Mouse (Mus musculus): Measurements from ENCODE around the gene C130032M10Rik. TPM values are rescaled to one million over a fixed set of nuclear protein-coding genes. Genes with fewer than 3 reads are reported as not detected.
A peak's percentile ranks its signal among the peaks of the same experiment; 100 is the strongest.

C130032M10Rik gene
- polyA plus RNA-seq, 1 experiment from 2014 or later: not detected

- in situ Hi-C loops (cut with MboI; ENCODE audit: low pct_unique_long_range_greater_than_20kb): no loop called here
- CTCF ChIA-PET: no interaction called here
- POLR2A ChIA-PET: no interaction called here
- no peak for TF ChIP-seq CTCF (IDR thresholded peaks at IDR 0.05)
- ATAC-seq (no peak), DNase-seq (ENCODE audit: low read depth, low spot score) (no peak)
- no peaks in the 10 kb centered on the region for H3K27me3 ChIP-seq
These were observed 33.0 kb downstream of the C130032M10Rik start for GRCm38 (mm10) chr9:114548496-114548895.

- TF ChIP-seq CTCF (IDR thresholded peaks at IDR 0.05): no peak
- no peaks in the 10 kb centered on the region for H3K27me3 ChIP-seq
- in situ Hi-C loops (cut with MboI; ENCODE audit: low pct_unique_long_range_greater_than_20kb): no loop called here
- DNase-seq (ENCODE audit: low read depth, low spot score): no peak
- ChIA-PET POLR2A (no interaction called here), CTCF (no interaction called here)
- no peak for ATAC-seq
These were observed 33.6 kb downstream of the C130032M10Rik start for GRCm38 (mm10) chr9:114549117-114549516.

- ATAC-seq (no peak), DNase-seq (ENCODE audit: low read depth, low spot score) (no peak)
- no peaks in the 10 kb centered on the region for H3K27me3 ChIP-seq
- CTCF ChIA-PET: interaction anchor here (0.6 kb wide), 1 partner anchor 537 kb away, joined by 3 read pairs; no protein-coding TSS in a partner anchor
- in situ Hi-C loops (cut with MboI; ENCODE audit: low pct_unique_long_range_greater_than_20kb): no loop called here
- POLR2A ChIA-PET: no interaction called here
- no peak for TF ChIP-seq CTCF (IDR thresholded peaks at IDR 0.05)
These were observed 34.5 kb downstream of the C130032M10Rik start for GRCm38 (mm10) chr9:114550033-114550432.

- no peak for TF ChIP-seq CTCF (IDR thresholded peaks at IDR 0.05)
- POLR2A ChIA-PET: no interaction called here
- CTCF ChIA-PET: no interaction called here
- ATAC-seq: no peak
- H3K27me3 ChIP-seq: no peaks in the 10 kb centered on the region
- in situ Hi-C loops (cut with MboI; ENCODE audit: low pct_unique_long_range_greater_than_20kb): no loop called here
- DNase-seq (ENCODE audit: low read depth, low spot score): no peak
These were observed 38.3 kb downstream of the C130032M10Rik start for GRCm38 (mm10) chr9:114553828-114554227.

DNA sequence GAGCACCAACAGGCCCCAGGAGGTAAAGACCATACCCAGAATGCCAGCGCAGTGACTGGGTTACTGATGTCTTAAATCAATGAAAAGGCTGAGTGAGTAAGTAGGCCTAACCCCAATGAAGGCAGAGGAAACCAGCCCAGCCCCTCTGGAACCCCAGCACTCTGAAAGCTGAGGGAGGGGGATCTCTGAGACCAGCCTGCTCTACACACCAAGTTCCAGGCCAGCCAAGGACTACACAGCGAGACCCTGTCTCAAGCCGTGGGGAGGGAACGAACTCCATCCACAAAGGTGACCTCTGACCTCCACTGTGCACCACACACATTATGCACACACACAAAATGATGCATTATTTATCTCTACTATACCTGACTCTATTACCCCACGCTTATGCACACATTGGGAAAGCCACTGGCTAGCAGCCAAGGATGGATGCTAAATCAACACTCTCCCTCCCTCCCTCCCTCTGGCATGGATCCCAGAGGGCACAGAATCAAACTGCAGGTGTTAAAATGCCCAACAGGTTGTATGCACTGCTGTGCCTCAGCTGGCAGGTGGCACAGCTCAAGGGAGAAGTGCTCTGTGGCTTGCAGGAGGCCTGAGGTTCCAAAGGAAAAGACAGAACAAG lies 39.0 kb downstream of the C130032M10Rik start:
- ATAC-seq (peak; percentile 37), DNase-seq (ENCODE audit: low read depth, low spot score) (peak; percentile 49)
- ChIA-PET POLR2A (no interaction called here), CTCF (no interaction called here)
- in situ Hi-C loops (cut with MboI; ENCODE audit: low pct_unique_long_range_greater_than_20kb): no loop called here
- H3K27me3 ChIP-seq: no peaks in the 10 kb centered on the region
- TF ChIP-seq CTCF (IDR thresholded peaks at IDR 0.05): no peak

GRCm38 (mm10) chr9:114556276-114556855 lies 40.9 kb downstream of the C130032M10Rik start:
- no peak for TF ChIP-seq CTCF (IDR thresholded peaks at IDR 0.05)
- POLR2A ChIA-PET: no interaction called here
- ATAC-seq (no peak), DNase-seq (ENCODE audit: low read depth, low spot score) (no peak)
- in situ Hi-C loops (cut with MboI; ENCODE audit: low pct_unique_long_range_greater_than_20kb): no loop called here
- CTCF ChIA-PET: interaction anchor here (1.2 kb wide), 2 partner anchors 8 to 143 kb away, joined by 3 read pairs; no protein-coding TSS in a partner anchor
- no peaks in the 10 kb centered on the region for H3K27me3 ChIP-seq

DNA sequence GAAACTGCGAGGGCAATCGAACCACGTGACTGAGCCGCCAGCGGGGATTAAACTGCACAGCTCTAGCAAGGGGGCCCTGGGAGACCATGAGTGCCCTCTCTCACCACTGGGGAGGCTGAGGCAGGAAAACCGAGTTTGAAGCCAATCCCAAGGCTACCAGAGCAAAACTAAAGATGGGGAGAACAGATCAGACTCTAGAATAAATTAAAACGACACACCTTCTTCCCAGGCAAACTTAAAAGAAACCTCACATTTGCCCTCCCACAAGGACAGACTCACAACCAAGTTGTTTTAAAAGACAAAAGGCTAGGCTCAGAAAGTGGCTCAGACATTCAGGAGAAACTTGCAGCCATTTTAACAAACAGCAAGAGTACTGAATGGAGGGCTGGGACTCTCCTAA lies 41.6 kb downstream of the C130032M10Rik start:
- no peak for DNase-seq (ENCODE audit: low read depth, low spot score)
- ATAC-seq: no peak
- in situ Hi-C loops (cut with MboI; ENCODE audit: low pct_unique_long_range_greater_than_20kb): no loop called here
- no peak for TF ChIP-seq CTCF (IDR thresholded peaks at IDR 0.05)
- CTCF ChIA-PET: no interaction called here
- POLR2A ChIA-PET: no interaction called here
- H3K27me3 ChIP-seq: no peaks in the 10 kb centered on the region

GRCm38 (mm10) chr9:114560141-114560540 lies 44.6 kb downstream of the C130032M10Rik start:
- POLR2A ChIA-PET: no interaction called here

DNA sequence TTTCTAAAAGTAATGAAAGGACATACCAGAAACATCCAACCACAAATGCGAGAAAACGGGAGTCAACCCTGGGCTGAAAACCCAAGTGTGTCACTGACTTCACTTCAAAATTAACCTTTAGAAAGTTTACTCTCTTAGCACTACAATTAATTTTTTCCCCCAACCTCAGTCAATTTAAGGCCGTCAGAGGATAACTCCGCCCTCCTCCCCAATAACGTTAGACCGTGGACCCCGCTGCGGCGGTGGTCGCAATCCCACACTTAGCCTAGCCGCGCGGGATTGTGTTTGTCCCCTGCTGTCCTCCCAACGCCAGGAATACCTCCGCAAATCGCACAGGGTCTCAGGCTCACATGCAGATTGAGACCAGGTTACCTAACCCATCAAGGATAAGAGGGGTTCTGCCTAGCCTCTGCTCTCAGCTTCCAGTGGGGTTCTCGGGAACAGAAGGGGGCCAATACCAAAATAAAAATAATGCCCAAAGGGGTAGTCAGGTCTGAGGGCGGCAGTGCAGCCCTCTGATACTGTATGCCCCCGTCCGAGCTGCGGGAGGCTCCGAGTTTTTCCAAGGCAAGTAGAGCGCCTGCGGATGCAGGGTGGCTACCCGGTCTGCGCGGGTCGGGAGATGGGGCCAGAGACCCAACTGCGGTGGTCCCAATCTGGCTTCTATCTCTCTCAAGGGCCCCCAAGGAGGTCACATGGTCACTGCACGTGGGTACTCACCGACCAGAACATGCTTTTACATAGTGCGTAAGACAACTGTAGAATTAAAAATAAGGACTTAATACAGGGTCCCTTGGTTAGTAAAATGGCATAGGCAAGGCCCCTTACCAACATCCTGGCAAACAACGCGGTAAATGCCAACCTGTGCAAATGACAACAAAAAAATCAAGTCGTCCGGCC lies 45.5 kb downstream of the C130032M10Rik start:
- POLR2A ChIA-PET: no interaction called here
- ATAC-seq: no peak
- H3K27me3 ChIP-seq: peaks cover 14% of the 10 kb centered on the region
- CTCF ChIA-PET: no interaction called here
- no peak for TF ChIP-seq CTCF (IDR thresholded peaks at IDR 0.05)
- no peak for DNase-seq (ENCODE audit: low read depth, low spot score)
- in situ Hi-C loops (cut with MboI; ENCODE audit: low pct_unique_long_range_greater_than_20kb): no loop called here

More at GRCm38 (mm10) chr9:114560141-114560540, 44.6 kb downstream of the C130032M10Rik start:
- TF ChIP-seq CTCF (IDR thresholded peaks at IDR 0.05): no peak
- DNase-seq (ENCODE audit: low read depth, low spot score) (no peak), ATAC-seq (no peak)
- peaks cover 14% of the 10 kb centered on the region for H3K27me3 ChIP-seq
- in situ Hi-C loops (cut with MboI; ENCODE audit: low pct_unique_long_range_greater_than_20kb): no loop called here
- CTCF ChIA-PET: no interaction called here

GRCm38 (mm10) chr9:114561671-114561971 lies 46.1 kb downstream of the C130032M10Rik start:
- ChIA-PET POLR2A (no interaction called here), CTCF (no interaction called here)
- in situ Hi-C loops (cut with MboI; ENCODE audit: low pct_unique_long_range_greater_than_20kb): no loop called here
- DNase-seq (ENCODE audit: low read depth, low spot score): no peak
- H3K27me3 ChIP-seq: peaks cover 14% of the 10 kb centered on the region
- no peak for ATAC-seq
- TF ChIP-seq CTCF (IDR thresholded peaks at IDR 0.05): no peak
